Mouse (Mus musculus) kidney, postnatal 0 days (tissue): ENCODE results near the gene Stk11. TPM values are rescaled to one million over a fixed set of nuclear protein-coding genes. Genes with fewer than 3 reads are reported as not detected.
"Not testable (repeated sequence)": the region's sequence is repeated elsewhere in the genome, so short reads cannot be mapped to it uniquely, and the experiment has no call there.

Experiments used
- ATAC-seq: fragments of 200-750 bp; cut with Nextera tagmentation; replicated peaks from 2 replicates; pipeline ENCODE4 v1.8.0; 2017; ENCODE audit warnings: low read depth, moderate number of reproducible peaks, moderate TSS enrichment, moderate library complexity; ENCODE audit not compliant: low FRiP score
- DNase-seq: peaks from one replicate; pipeline ENCODE4 v3.0.0-alpha.2; 2016; ENCODE audit warnings: low spot score
- H3K27ac ChIP-seq: fragments of 300-500 bp; sonication (generic); 2 replicates; pipeline ENCODE4 v1.5.1; 2014; ENCODE audit warnings: mild to moderate bottlenecking
- H3K27me3 ChIP-seq: fragments of 300-500 bp; sonication (generic); 2 replicates; pipeline ENCODE4 v1.6.1; 2014; ENCODE audit warnings: low read length, mixed read lengths; ENCODE audit not compliant: insufficient read depth
- H3K36me3 ChIP-seq: fragments of 300-500 bp; sonication (generic); 2 replicates; pipeline ENCODE4 v1.6.1; 2014; ENCODE audit warnings: low read length, mixed read lengths; ENCODE audit not compliant: insufficient read depth
- H3K4me1 ChIP-seq: fragments of 300-500 bp; sonication (generic); replicated peaks from 2 replicates; pipeline ENCODE4 v1.6.1; 2014; ENCODE audit warnings: antibody characterized with exemption, low read length, mixed read lengths; ENCODE audit not compliant: insufficient read depth
- H3K4me2 ChIP-seq: fragments of 300-500 bp; sonication (generic); 2 replicates; pipeline ENCODE4 v1.6.1; 2014; ENCODE audit warnings: mild to moderate bottlenecking, low read length, moderate library complexity, mixed read lengths
- H3K4me3 ChIP-seq: fragments of 300-500 bp; sonication (generic); replicated peaks from 2 replicates; pipeline ENCODE4 v1.5.1; 2014; ENCODE audit warnings: low read depth, low read length
- H3K9ac ChIP-seq: fragments of 300-500 bp; sonication (generic); 2 replicates; pipeline ENCODE4 v1.6.1; 2014; ENCODE audit warnings: low read depth, low read length
- H3K9me3 ChIP-seq: fragments of 300-500 bp; sonication (generic); replicated peaks from 2 replicates; pipeline ENCODE4 v1.6.1; 2016; ENCODE audit warnings: low read length, inconsistent platforms, mixed read lengths
- CTCF ChIP-seq: IDR thresholded peaks from 2 replicates; pipeline ENCODE4 v1.5.1; 2016; ENCODE audit warnings: antibody characterized with exemption, low read depth, mild to moderate bottlenecking, moderate library complexity
- WGBS: fragments of 180-500 bp; shearing (Covaris S2); extraction: QIAGEN DNeasy Blood & Tissue Kit; methylation state at CpG from one replicate; pipeline ENCODE4 v1.1.7; 2014; 5-methylcytosine and 5-hydroxymethylcytosine counted together
- polyA plus RNA-seq: library from polyadenylated mRNA; unstranded; fragments of >200 nt; fragmentation: Nextera tagmentation; extraction: Ambion mirVana; gene quantifications from 2 replicates; pipeline ENCODE4 v1.2.1, GENCODE M21; 2015

Stk11 gene
- polyA plus RNA-seq, 1 experiment from 2014 or later = 14.2 TPM

DNA sequence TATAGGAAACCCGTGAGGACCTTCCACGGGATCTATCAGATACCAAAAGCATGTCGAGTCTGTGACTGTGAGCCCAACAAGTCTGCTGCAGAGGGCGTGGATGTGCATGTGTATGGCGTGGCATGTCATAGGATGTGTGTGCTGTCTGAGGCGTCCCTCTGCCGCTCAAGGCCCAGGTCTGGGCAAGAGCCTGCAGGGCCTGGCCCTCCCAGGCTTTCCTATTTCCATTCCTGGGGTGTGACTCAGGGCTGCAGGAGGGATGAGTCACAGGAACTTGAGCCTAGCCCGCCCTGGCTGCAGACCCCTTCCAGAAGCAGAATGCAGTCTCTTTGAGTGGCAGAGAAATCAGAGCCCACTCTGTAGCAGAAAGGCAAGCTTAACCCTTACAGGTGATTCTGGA is 48.1 kb downstream of the Stk11 start:
- H3K4me3 ChIP-seq = no peak overlapping the region
- no peaks in the 10 kb centered on the region for H3K27me3 ChIP-seq
- H3K27ac ChIP-seq = peak overlapping the region; percentile 65; the same call in 1 of the 2 replicates
- H3K4me1 ChIP-seq = peaks cover 57% of the 10 kb centered on the region
- TF ChIP-seq CTCF = no peak
- ATAC-seq = no peak
- H3K4me2 ChIP-seq = 0 out of 2 replicates have a peak overlapping the region, but pooled peaks have one; percentile 93
- DNase-seq = peak; percentile 45
- 70% methylated on average over 8 of the region's 8 CpGs for WGBS
- H3K9me3 ChIP-seq = no peaks in the 10 kb centered on the region
- H3K36me3 ChIP-seq = no peaks in the 10 kb centered on the region
- H3K9ac ChIP-seq = no peak overlapping the region

- ATAC-seq (no peak; the same call in 1 of the 2 replicates), DNase-seq (no peak)
- Histone ChIP-seq H3K36me3 (0 out of 2 replicates have a peak, but pooled peaks cover 2% of the 10 kb centered on the region), H3K9me3 (no peaks in the 10 kb centered on the region), H3K27ac (peak overlapping the region; percentile 65), H3K4me1 (peaks cover 57% of the 10 kb centered on the region), H3K4me2 (peak overlapping the region; percentile 93), H3K9ac (peak overlapping the region; percentile 53), H3K4me3 (peak overlapping the region; percentile 33), H3K27me3 (no peaks in the 10 kb centered on the region)
- TF ChIP-seq CTCF = no peak
- WGBS = 8% methylated on average over 44 of the region's 44 CpGs
Measured at GRCm38 (mm10) chr10:80164161-80164997, 48.8 kb downstream of the Stk11 start.

DNA sequence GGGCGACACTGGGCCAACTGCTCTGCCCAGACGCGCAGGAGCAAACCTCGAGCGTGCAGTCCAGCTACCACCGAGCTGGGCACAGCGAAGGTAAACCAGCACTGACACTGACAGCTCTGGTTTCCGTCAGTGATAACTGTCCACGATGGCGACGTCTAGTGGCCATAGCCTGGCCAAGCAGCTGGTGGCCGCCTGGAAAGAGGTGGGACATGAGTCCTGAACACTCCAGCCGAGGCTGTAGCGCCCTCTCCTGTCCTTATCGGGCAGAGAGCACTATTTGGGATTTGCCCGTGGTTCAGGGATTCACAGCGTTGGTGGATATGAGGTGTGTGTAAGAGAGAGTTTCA is 49.4 kb downstream of the Stk11 start:
- H3K4me3 ChIP-seq = peak overlapping the region; percentile 33
- TF ChIP-seq CTCF = peak; percentile 100
- H3K9ac ChIP-seq = peak overlapping the region; percentile 53
- H3K27ac ChIP-seq = peak overlapping the region; percentile 65
- H3K27me3 ChIP-seq = no peaks in the 10 kb centered on the region
- peak; percentile 3 for ATAC-seq
- H3K4me2 ChIP-seq = peak overlapping the region; percentile 93
- WGBS = under 1% methylated on average over 17 of the region's 17 CpGs
- H3K9me3 ChIP-seq = no peaks in the 10 kb centered on the region
- peaks cover 56% of the 10 kb centered on the region for H3K4me1 ChIP-seq
- H3K36me3 ChIP-seq = peaks cover 8% of the 10 kb centered on the region
- DNase-seq = peak; percentile 97

DNA sequence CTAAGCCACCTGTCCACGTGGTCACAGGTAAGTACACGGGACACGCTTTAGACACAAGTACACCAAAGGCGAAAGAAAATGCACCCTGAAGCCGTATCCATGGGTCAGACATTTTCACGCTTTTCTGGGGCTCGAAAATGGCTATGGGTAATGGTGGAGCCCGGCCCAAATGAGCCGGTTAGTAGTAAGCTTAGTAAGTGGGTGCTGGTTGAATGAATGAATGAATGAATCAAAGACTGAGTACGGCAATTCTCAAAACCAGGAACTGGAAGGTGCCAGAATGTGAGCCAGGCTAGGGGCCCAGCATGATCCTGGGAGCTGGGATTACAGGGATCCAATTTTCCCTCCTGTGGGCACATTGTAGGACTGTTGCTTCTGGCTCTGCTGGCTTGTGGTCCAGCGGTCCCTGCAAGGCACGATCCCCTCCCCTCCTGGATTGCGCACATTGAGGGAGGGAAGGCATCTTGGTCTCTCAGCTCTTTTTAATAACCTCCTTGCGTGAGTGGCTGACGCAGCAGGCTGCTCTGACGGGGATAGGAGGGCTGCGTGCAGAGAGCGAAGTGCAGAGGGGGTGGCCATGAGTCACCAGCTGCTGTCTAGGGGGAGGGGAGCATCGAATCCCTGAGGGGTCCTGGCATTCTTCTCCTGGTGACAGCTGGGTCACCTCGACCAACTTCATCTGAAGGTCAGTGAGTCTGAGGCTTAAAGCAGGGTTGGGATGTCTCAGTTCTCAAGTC is 50.0 kb downstream of the Stk11 start, which contains the start of gene Cirbp:
Cirbp (plus strand) TSS at position 594 of the 737 bp plus-strand sequence.
- Histone ChIP-seq H3K4me3 (peak within 1 kb of the TSS; percentile 33), H3K9ac (peak within 1 kb of the TSS; percentile 53), H3K4me2 (peak within 1 kb of the TSS; percentile 93), H3K4me1 (peaks cover 51% of the 10 kb centered on the region), H3K9me3 (no peaks in the 10 kb centered on the region), H3K27ac (peak within 1 kb of the TSS; percentile 79), H3K27me3 (no peaks in the 10 kb centered on the region), H3K36me3 (peaks cover 13% of the 10 kb centered on the region)
- ATAC-seq (no peak), DNase-seq (peak; percentile 64)
- 15% methylated on average over 20 of the region's 20 CpGs for WGBS
- TF ChIP-seq CTCF = no peak

DNA sequence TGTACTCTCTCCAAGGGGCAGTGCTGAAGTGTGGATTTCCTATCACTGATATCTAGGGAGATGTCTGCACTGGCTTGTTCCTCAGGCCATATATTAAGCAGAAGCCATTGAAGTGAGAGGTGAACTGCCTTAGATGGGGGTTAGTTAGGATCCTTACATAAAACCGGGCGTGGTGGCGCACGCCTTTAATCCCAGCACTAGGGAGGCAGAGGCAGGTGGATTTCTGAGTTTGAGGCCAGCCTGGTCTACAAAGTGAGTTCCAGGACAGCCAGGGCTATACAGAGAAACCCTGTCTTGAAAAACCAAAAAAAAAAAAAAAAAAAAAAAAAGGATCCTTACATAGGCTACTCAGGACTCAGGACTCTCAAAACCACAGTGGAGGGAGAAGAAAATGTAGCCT is 50.5 kb downstream of the Stk11 start:
- WGBS = 84% methylated on average over 4 of the region's 4 CpGs
- H3K4me2 ChIP-seq, H3K9ac ChIP-seq, H3K27me3 ChIP-seq, ATAC-seq, DNase-seq, H3K9me3 ChIP-seq, H3K4me3 ChIP-seq: not testable (repeated sequence)
- Histone ChIP-seq H3K36me3 (peaks cover 19% of the 10 kb centered on the region), H3K4me1 (peaks cover 45% of the 10 kb centered on the region), H3K27ac (peak overlapping the region; percentile 31; the same call in 1 of the 2 replicates)

- no peaks in the 10 kb centered on the region for H3K9me3 ChIP-seq
- no peaks in the 10 kb centered on the region for H3K27me3 ChIP-seq
- DNase-seq (peak; percentile 99), ATAC-seq (peak; percentile 86)
- WGBS = under 1% methylated on average over 55 of the region's 55 CpGs
- peak overlapping the region; percentile 70 for H3K4me2 ChIP-seq
- peak overlapping the region; percentile 100 for H3K27ac ChIP-seq
- peak overlapping the region; percentile 96 for H3K4me3 ChIP-seq
- TF ChIP-seq CTCF = no peak
- H3K9ac ChIP-seq = peak overlapping the region; percentile 100
- peaks cover 29% of the 10 kb centered on the region for H3K36me3 ChIP-seq
- peaks cover 42% of the 10 kb centered on the region for H3K4me1 ChIP-seq
Measured at GRCm38 (mm10) chr10:80167460-80168037, 51.9 kb downstream of the Stk11 start.
